Mouse (Mus musculus) liver, adult 2 months (tissue): ENCODE data around the gene St6gal1. TPM values are rescaled to one million over a fixed set of nuclear protein-coding genes. Genes with fewer than 3 reads are reported as not detected.

Experiments used
- DNase-seq: peaks from one replicate; pipeline ENCODE4 v3.0.0-alpha.2; 2011; ENCODE audit warnings: low read depth, low spot score; ENCODE audit errors: extremely low read depth
- H3K27ac ChIP-seq: fragments of 200-500 bp; replicated peaks from 2 replicates; pipeline ENCODE4 v1.5.1; 2012; ENCODE audit warnings: low read depth, mild to moderate bottlenecking, control low read depth, inconsistent platforms, low read length; ENCODE audit not compliant: insufficient read depth
- H3K27me3 ChIP-seq: fragments of 200-500 bp; 2 replicates; pipeline ENCODE4 v1.6.1; 2012; ENCODE audit warnings: mild to moderate bottlenecking, moderate library complexity, low read length, inconsistent platforms; ENCODE audit not compliant: control insufficient read depth, insufficient read depth
- H3K36me3 ChIP-seq: fragments of 200-500 bp; 2 replicates; pipeline ENCODE4 v1.6.1; 2012; ENCODE audit warnings: low read length, inconsistent platforms; ENCODE audit not compliant: control insufficient read depth, insufficient read depth
- H3K4me1 ChIP-seq: fragments of 200-500 bp; 2 replicates; pipeline ENCODE4 v1.6.1; 2011; ENCODE audit warnings: low read length; ENCODE audit not compliant: control insufficient read depth, insufficient read depth
- H3K4me3 ChIP-seq: fragments of 200-500 bp; 2 replicates; pipeline ENCODE4 v1.5.1; 2011; ENCODE audit warnings: low read depth, mild to moderate bottlenecking, control low read depth, low read length, moderate library complexity; ENCODE audit not compliant: insufficient read depth
- H3K79me2 ChIP-seq: fragments of 200-500 bp; 2 replicates; pipeline ENCODE4 v1.6.1; 2012; ENCODE audit warnings: inconsistent platforms, mild to moderate bottlenecking, low read length, moderate library complexity; ENCODE audit not compliant: control insufficient read depth, insufficient read depth
- H3K9ac ChIP-seq: fragments of 200-500 bp; 2 replicates; pipeline ENCODE4 v1.6.1; 2012; ENCODE audit warnings: low read depth, mild to moderate bottlenecking, control low read depth, inconsistent platforms, low read length
- CTCF ChIP-seq: fragments of 200-500 bp; IDR thresholded peaks from 2 replicates; pipeline ENCODE4 v1.5.1; 2011; ENCODE audit warnings: low read depth, low read length, control low read depth
- POLR2A ChIP-seq: fragments of 200-500 bp; IDR thresholded peaks from 2 replicates; pipeline ENCODE4 v1.6.1; 2011; ENCODE audit warnings: low read length, control low read depth; ENCODE audit not compliant: insufficient read depth; ENCODE audit errors: extremely low read depth
- WGBS: fragments of 180-500 bp; shearing (Covaris S2); methylation state at CpG from one replicate; pipeline ENCODE4 v1.1.7; 2018; 5-methylcytosine and 5-hydroxymethylcytosine counted together
- polyA plus RNA-seq: library from polyadenylated mRNA; depleted of rRNA; stranded (reverse); fragments of >200 nt; gene quantifications from 2 replicates; pipeline ENCODE4 v1.2.3, GENCODE M21; 2012
- total RNA-seq: library from RNA; depleted of rRNA; stranded (reverse); fragments of >200 nt; gene quantifications from 2 replicates; pipeline ENCODE4 v1.2.3, GENCODE M21; 2014

Gene St6gal1
- total and polyA plus RNA-seq, 2 experiments = 36.7 to 41.3 TPM

- H3K4me3 ChIP-seq = no peak overlapping the region
- H3K36me3 ChIP-seq = peaks cover 16% of the 10 kb centered on the region; the same call in 1 of the 2 replicates
- H3K79me2 ChIP-seq = peaks cover 9% of the 10 kb centered on the region; the same call in 1 of the 2 replicates
These were observed 99.4 kb downstream of the St6gal1 start for GRCm38 (mm10) chr16:23323915-23324314.

GRCm38 (mm10) chr16:23324867-23325650, 100.5 kb downstream of the St6gal1 start:
- Histone ChIP-seq H3K27ac (no peak overlapping the region), H3K36me3 (peaks cover 16% of the 10 kb centered on the region; the same call in 1 of the 2 replicates), H3K9ac (no peak overlapping the region), H3K27me3 (no peaks in the 10 kb centered on the region), H3K4me1 (peaks cover 5% of the 10 kb centered on the region), H3K79me2 (peaks cover 9% of the 10 kb centered on the region; the same call in 1 of the 2 replicates), H3K4me3 (no peak overlapping the region)
- no peak for DNase-seq
- TF ChIP-seq CTCF = no peak
- WGBS = 83% methylated on average over 6 of the region's 6 CpGs

More at GRCm38 (mm10) chr16:23323915-23324314, 99.4 kb downstream of the St6gal1 start:
- no peak for DNase-seq
- H3K9ac ChIP-seq = no peak overlapping the region
- peaks cover 12% of the 10 kb centered on the region for H3K4me1 ChIP-seq
- no peaks in the 10 kb centered on the region for H3K27me3 ChIP-seq
- H3K27ac ChIP-seq = no peak overlapping the region
- TF ChIP-seq POLR2A (no peak), CTCF (no peak)
- 93% methylated on average over 3 of the region's 3 CpGs for WGBS

DNA sequence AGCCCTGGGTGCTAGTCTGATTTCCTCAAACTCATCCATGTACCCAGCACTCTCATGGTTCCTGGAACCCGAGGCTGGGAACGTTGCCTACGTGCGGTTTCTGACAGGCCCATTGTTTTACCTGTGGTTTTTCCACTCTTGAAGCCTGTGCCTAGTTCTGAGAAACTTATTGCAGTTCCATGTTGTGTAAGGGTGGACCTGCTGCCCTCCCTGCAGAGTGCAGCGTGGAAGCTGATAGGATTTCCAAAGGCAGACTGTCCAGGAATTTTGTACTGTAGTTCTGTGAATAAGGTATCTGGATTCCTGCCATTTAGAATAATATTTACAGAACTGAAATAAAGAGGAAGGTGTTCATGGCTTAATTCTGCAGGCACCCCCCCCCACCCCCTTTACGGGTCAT, 102.1 kb downstream of the St6gal1 start:
- TF ChIP-seq CTCF (no peak), POLR2A (no peak)
- Histone ChIP-seq H3K36me3 (peaks cover 11% of the 10 kb centered on the region; the same call in 1 of the 2 replicates), H3K9ac (no peak overlapping the region), H3K27ac (peak overlapping the region; percentile 3; the same call in 1 of the 2 replicates), H3K4me3 (no peak overlapping the region), H3K4me1 (peaks cover 5% of the 10 kb centered on the region), H3K79me2 (peaks cover 3% of the 10 kb centered on the region; the same call in 1 of the 2 replicates), H3K27me3 (no peaks in the 10 kb centered on the region)
- DNase-seq = peak; percentile 67
- 24% methylated on average over 6 of the region's 6 CpGs for WGBS

GRCm38 (mm10) chr16:23327266-23327665, 102.7 kb downstream of the St6gal1 start:
- H3K27me3 ChIP-seq = no peaks in the 10 kb centered on the region
- TF ChIP-seq POLR2A = no peak
- no peak for TF ChIP-seq CTCF
- WGBS = 95% methylated on average over 7 of the region's 7 CpGs

DNA sequence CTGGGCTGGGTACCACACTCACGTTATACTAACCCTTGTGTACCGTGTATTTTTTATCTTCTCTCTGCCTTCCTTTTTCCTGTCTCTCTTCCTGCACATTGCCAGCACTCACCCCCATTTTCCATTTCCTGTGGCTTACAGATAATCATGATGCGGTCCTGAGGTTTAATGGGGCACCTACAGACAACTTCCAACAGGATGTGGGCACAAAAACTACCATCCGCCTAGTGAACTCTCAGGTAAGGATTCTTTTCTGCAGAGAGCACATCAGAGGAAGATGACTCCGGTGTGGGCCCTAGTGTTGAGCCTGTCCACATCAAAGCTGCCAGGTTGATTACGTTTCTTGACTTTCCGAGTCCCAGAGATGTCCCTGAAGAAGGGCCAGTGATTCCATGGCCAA, 103.7 kb downstream of the St6gal1 start:
- no peak for DNase-seq
- H3K27ac ChIP-seq = no peak overlapping the region
- H3K9ac ChIP-seq = no peak overlapping the region
- TF ChIP-seq POLR2A (no peak), CTCF (no peak)
- no peaks in the 10 kb centered on the region for H3K27me3 ChIP-seq
- no peak overlapping the region for H3K4me3 ChIP-seq
- peaks cover 7% of the 10 kb centered on the region for H3K4me1 ChIP-seq
- peaks cover 9% of the 10 kb centered on the region; the same call in 1 of the 2 replicates for H3K36me3 ChIP-seq
- WGBS = 86% methylated on average over 7 of the region's 7 CpGs
- 0 out of 2 replicates have a peak, but pooled peaks cover 3% of the 10 kb centered on the region for H3K79me2 ChIP-seq

More at GRCm38 (mm10) chr16:23327266-23327665, 102.7 kb downstream of the St6gal1 start:
- DNase-seq = no peak
- Histone ChIP-seq H3K27ac (no peak overlapping the region), H3K4me3 (no peak overlapping the region), H3K4me1 (peaks cover 5% of the 10 kb centered on the region), H3K36me3 (peaks cover 9% of the 10 kb centered on the region; the same call in 1 of the 2 replicates), H3K9ac (no peak overlapping the region), H3K79me2 (0 out of 2 replicates have a peak, but pooled peaks cover 3% of the 10 kb centered on the region)

DNA sequence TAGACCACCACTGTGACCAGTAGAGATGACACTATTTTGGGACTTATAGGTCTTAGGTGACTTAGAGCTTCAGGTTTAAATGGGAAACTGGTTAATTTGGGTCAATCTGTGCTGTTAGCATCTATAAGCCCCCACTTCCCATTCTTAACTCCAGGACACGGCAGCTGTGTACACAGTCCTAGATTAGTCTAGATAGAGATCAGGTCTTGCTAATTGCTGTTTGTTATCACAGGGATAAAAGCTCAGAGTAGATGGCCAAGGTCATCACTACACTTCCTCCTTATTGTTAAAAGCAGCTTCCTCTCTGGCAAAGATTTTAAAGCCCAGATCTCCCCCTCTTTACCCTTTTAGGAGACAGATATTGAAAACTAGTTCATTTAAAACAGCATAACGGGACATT, 107.6 kb downstream of the St6gal1 start:
- no peak for DNase-seq
- Histone ChIP-seq H3K36me3 (peaks cover 11% of the 10 kb centered on the region; the same call in 1 of the 2 replicates), H3K4me3 (no peak overlapping the region), H3K9ac (no peak overlapping the region), H3K27me3 (no peaks in the 10 kb centered on the region), H3K79me2 (0 out of 2 replicates have a peak, but pooled peaks cover 5% of the 10 kb centered on the region), H3K4me1 (peaks cover 15% of the 10 kb centered on the region), H3K27ac (no peak overlapping the region)
- no peak for TF ChIP-seq CTCF
- no peak for TF ChIP-seq POLR2A
- 68% methylated on average over 2 of the region's 2 CpGs for WGBS
